Mouse (Mus musculus): Measurements from ENCODE around the gene Rsph4a.
"Not testable (repeated sequence)": the region's sequence is repeated elsewhere in the genome, so short reads cannot be mapped to it uniquely, and the experiment has no call there.

Rsph4a gene

DNA sequence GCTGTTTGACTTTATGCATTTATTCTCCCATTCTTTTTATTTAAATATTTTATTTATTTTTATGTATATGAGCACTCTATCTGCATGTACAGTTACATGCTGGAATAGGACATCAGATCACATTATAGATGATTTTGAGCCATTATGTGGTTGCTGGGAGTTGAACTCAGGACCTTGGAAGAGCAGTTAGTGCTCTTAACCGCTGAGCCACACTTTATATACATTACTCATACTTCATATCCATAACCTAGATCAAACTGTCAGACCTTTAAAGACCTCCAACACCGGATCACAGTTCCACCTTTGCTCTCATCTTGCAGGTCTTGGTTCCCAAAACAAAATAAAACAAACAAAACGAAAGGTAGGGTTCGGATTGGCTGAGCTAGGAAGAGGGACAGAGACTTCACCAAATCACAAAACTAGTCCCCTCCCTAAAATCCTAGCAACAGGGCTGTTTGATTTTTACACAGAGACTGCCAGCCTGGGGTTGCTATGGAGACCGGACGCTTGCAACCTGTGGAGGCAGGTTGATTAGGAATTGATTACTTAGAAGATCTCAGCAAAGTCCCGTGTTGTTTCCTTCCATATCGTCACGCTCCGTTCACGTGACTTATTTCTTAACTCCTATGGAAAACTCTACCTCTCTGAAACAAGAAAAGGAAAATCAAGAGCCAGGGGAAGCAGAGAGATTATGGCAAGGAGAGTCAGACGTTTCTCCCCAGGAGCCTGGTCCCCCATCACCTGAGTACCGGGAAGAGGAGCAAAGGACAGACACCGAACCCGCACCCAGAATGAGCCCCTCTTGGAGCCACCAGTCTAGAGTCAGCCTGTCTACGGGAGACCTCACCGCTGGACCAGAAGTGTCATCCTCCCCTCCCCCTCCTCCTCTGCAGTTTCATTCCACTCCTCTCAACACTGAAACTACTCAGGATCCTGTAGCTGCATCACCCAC, at the start of gene Rsph4a:
Rsph4a (plus strand) TSS at position 582 of the 952 bp plus-strand sequence.
- no peak for DNase-seq (ENCODE audit: low read depth, low spot score)

- no peak for DNase-seq (ENCODE audit: low read depth, low spot score)
Measured at GRCm38 (mm10) chr10:33857421-33857820, 47.5 kb upstream of the Rsph4a start, which contains the start of gene Sult3a1. TSS of gene Sult3a1 (plus strand) at chr10:33857721.

DNA sequence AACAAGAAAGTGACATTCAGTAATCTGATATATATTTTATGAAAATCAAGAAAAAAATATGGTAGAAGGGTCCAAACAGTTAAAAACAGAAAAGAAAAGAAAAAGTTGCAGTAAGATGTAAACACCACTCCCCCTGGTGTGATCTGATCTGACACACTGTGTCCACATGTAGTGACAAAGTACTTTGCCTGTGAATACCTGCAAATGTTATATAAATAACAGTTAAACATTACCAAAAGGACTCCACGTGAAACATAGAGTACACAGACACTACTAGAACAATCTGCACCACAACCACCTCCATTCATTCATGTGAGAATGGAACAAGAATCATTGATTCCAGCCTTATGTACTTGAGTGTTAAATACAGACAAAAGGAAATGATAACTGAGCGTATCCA, 38.9 kb upstream of the Rsph4a start:
- DNase-seq (ENCODE audit: low read depth, low spot score), result no peak

DNA sequence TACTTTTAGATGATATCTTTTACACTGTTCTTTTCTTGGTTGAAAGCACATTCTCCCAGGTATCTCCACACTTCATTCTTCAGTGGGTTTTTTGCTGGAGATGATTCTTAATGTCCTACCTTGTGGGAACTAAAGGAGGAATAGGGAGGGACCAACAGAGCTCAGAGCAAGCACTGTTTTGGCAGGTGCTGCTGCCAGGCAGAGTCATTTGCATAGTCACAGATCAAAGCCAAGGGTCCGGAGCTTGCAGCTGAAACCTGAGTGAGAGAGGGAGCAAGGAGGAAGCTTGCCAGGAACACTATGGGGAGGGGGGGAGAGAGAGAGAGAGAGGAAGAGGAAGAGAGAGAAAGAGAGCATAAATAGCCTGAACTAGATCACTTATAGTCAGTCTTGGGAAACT, 34.5 kb upstream of the Rsph4a start:
- DNase-seq (ENCODE audit: low read depth, low spot score), result no peak

GRCm38 (mm10) chr10:33872672-33873398, 32.1 kb upstream of the Rsph4a start:
- DNase-seq (ENCODE audit: low read depth, low spot score), result no peak

- not testable (repeated sequence) for DNase-seq (ENCODE audit: low read depth, low spot score)
Measured at GRCm38 (mm10) chr10:33882411-33882810, 22.5 kb upstream of the Rsph4a start.

DNA sequence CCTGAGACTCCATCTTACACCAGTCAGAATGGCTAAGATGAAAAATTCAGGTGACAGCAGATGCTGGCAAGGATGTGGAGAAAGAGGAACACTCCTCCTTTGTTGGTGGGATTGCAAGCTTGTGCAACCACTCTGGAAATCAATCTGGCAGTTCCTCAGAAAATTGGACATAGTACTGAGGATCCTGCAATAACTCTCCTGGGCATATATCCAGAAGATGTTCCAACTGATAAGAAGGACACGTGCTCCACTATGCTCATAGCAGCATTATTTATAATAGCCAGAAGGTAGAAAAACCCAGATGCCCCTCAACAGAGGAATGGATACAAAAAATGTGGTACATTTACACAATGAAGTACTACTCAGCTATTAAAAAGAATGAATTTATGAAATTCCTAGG, 3.4 kb upstream of the Rsph4a start:
- not testable (repeated sequence) for DNase-seq (ENCODE audit: low read depth, low spot score)

DNA sequence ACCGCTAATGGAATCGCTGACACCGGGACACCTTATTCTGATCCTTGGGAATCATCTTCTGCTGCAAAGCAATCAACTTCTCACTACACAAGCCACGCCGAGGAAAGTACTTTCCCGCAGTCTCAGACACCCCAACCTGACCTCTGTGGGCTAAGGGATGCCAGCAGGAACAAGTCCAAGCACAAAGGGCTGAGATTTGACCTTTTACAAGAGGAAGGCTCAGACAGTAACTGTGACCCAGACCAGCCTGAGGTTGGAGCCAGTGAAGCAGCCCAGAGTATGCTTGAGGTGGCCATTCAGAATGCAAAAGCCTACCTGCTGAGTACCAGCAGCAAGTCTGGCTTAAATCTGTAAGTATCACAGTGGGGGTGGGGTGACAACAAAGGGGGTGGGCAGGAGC, 578 bp downstream of the Rsph4a start:
- DNase-seq (ENCODE audit: low read depth, low spot score), result no peak

DNA sequence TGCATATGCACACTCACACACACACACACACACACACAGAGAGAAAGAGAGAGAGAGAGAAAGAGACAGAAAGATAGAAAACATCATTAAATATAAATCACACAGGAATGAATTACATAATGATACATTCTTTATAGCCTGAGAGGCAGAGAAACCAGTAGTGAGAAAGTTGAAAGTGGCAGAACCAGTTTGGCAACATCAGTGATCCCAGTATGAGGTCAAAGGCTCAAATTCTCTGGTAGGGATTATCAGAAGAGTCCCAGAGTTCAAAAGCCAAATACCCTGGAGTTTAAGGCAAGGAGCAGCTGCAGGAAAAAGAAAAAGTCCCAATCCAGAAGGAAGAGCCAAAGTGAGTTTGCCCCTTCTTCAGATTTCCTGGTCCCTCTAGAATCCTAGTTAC, 35.8 kb downstream of the Rsph4a start:
- no peak for DNase-seq (ENCODE audit: low read depth, low spot score)

GRCm38 (mm10) chr10:33945390-33945789, 40.5 kb downstream of the Rsph4a start:
- no peak for DNase-seq (ENCODE audit: low read depth, low spot score)

DNA sequence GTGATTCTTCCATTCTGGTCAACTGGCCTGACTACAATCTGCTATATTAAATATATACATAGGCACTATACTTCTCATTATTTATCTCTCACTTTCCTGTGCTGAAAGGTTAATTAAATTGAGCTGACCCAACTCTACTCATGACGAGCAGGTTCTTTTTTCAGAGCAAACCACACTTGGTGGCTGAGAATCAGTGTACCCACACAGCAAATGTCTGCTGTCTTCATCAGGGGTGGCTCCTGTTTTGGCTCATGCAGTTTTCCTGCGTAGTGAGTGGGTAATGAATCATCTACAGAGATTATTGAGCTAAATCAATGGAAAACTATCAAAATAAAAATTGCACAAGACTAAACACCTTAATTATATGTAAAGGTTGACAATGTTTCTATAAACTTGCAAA, 41.4 kb downstream of the Rsph4a start:
- no peak for DNase-seq (ENCODE audit: low read depth, low spot score)

- peak; percentile 66 for DNase-seq (ENCODE audit: low read depth, low spot score)
Measured at GRCm38 (mm10) chr10:33950803-33951583, 46.1 kb downstream of the Rsph4a start, which contains the start of gene Zup1. TSS of gene Zup1 (minus strand) at chr10:33951269.

GRCm38 (mm10) chr10:33952509-33952908, 47.6 kb downstream of the Rsph4a start:
- DNase-seq (ENCODE audit: low read depth, low spot score), result no peak

Measured in retina, adult 2 months (tissue).